Mouse (Mus musculus): Measurements from ENCODE around the gene Rad54l. TPM values are rescaled to one million over a fixed set of nuclear protein-coding genes. Genes with fewer than 3 reads are reported as not detected.

The Rad54l gene
- total RNA-seq (2023): 1 to 10 TPM in 1 of 2 experiments, under 1 TPM in 1; 0.53 to 1.3 TPM

GRCm38 (mm10) chr4:116123602-116124519, at the start of gene Rad54l, which contains the start of gene Pomgnt1:
TSS of gene Rad54l (minus strand) at chr4:116123690.
TSS of gene Pomgnt1 (plus strand) at chr4:116123840.

GRCm38 (mm10) chr4:116173072-116173471, 49.6 kb upstream of the Rad54l start, which contains the start of the genes 1700042G07Rik and Gm49337:
TSS of gene 1700042G07Rik (plus strand) at chr4:116173372.
TSS of gene Gm49337 (plus strand) at chr4:116173384.

GRCm38 (mm10) chr4:116167404-116167803, 43.9 kb upstream of the Rad54l start, which contains the start of gene Tspan1:
TSS of gene Tspan1 (minus strand) at chr4:116167601.

DNA sequence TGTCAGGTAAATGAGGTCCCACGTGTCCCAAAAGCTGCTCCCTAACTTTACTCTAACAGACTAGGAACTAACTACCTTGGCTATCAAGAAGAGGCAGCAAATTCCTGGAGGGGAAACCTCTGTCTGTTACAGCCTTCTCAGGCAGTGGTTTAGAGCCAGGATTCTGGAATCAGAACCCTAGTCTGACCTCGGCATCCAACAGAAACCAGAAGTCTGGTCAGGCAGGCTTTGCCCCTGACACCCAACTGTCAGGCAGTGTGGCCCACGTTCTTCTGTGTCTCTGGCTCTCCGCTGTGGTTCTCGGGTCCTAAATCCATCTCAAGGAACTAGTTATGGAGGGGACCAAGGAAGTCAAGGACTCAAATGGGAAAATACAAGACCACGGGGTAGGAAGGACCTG, 27.7 kb upstream of the Rad54l start, which contains the start of gene Lurap1:
TSS of gene Lurap1 (minus strand) at position 101 of the 400 bp plus-strand sequence.

DNA sequence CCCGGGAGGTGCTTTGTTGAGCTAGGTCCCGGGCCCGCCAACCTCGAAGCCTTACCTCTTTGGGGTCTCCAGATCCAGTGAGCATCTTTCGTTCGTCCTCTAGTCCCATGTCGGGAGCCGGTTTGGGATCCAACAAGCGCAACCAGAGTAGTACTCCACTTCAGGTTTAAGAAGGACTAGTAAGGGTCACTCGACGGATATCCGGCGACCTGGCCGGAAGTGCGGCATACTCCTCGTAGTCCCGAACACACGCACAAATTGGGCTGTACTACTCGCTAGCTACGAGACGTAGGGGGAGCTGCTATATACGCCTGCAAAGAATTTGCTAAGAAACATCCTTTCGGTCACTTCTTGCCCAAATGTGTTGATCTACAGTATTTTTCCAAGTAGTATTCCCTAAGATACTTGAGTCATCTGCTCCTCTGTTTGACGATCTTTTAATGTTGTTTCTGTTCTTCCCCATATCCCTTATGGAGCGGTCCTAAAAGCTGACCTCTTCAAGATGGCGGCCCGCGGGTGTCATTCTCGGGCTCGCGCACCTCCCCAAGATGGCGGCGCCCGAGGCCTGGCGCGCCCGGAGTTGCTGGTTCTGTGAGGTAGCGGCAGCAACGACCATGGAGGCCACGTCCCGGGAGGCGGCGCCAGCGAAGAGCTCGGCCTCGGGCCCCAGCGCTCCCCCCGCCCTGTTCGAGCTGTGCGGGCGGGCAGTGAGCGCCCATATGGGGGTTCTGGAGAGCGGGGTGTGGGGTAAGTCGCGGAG, 48.4 kb downstream of the Rad54l start, which contains the start of the genes Uqcrh and Lrrc41:
TSS of gene Uqcrh (minus strand) at position 211 of the 760 bp plus-strand sequence.
TSS of gene Lrrc41 (plus strand) at position 409 of the 760 bp plus-strand sequence.

DNA sequence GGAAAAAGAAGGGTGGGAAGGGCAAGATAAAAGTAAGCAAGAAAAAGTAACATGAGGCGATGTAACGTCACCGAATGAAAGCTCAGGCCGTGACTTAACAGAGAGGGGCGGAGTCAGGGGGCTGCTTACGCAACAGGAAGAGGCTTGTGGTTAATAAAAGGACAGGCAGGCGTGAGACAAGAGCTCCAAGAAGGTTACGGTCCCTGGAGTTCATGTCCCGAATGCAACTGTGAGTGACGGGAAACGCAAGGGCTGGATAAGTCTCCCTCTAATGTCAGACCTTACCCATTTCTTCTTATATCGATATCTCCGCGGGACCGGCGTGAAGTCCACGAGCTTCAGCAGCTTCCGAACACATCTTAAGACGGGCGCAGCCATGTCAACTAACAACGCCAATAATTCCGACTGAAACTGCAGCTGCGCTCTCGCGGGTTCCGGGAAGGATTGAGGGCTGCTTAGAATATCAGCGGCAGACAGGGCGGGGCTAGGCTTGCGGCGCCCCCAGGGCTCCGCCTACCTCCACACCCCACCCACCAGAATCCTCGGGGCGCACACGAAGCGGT, 70.0 kb downstream of the Rad54l start, which contains the start of gene Nsun4:
TSS of gene Nsun4 (minus strand) at position 478 of the 563 bp plus-strand sequence.

Other genes with a start within 250 kb of the Rad54l start
- 1 to 10 TPM in 1 of 2 experiments, under 1 TPM in 1; 0.56 to 1.6 TPM for gene Kncn, start 239.3 kb downstream of the Rad54l start, total RNA-seq (2023)
- gene 6430628N08Rik, start 233.0 kb downstream of the Rad54l start, total RNA-seq (2023): not detected
- gene Dmbx1, start 183.8 kb downstream of the Rad54l start, total RNA-seq (2023): not detected
- 100 to 1,000 TPM; 134 to 137 TPM for gene Faah, start 105.8 kb downstream of the Rad54l start, total RNA-seq (2023)
- 10 to 100 TPM; 39.9 to 42.2 TPM for gene Nsun4, start 69.8 kb downstream of the Rad54l start, total RNA-seq (2023)
- 100 to 1,000 TPM; 373 to 376 TPM for gene Uqcrh, start 48.6 kb downstream of the Rad54l start, total RNA-seq (2023)
- gene Lrrc41, start 48.4 kb downstream of the Rad54l start, total RNA-seq (2023): 10 to 100 TPM; 28.2 to 33.2 TPM
- 10 to 100 TPM; 29.3 to 33.7 TPM for gene Pomgnt1, start 150 bp upstream of the Rad54l start, total RNA-seq (2023)
- not detected for gene Lurap1, start 27.6 kb upstream of the Rad54l start, total RNA-seq (2023)
- gene Tspan1, start 43.9 kb upstream of the Rad54l start, total RNA-seq (2023): not detected
- not detected for gene 1700042G07Rik, start 49.7 kb upstream of the Rad54l start, total RNA-seq (2023)
- not detected for gene Gm49337, start 49.7 kb upstream of the Rad54l start, total RNA-seq (2023)
- gene Pik3r3, start 97.9 kb upstream of the Rad54l start, total RNA-seq (2023): 1 to 10 TPM; 4.8 to 6.2 TPM